Mouse (Mus musculus): Measurements from ENCODE around the gene Tnfrsf19.

The Tnfrsf19 gene

GRCm38 (mm10) chr14:61003676-61004075 is 42.6 kb downstream of the Tnfrsf19 start:
- no peaks in the 10 kb centered on the region; the same call in 1 of the 2 replicates for H3K27me3 ChIP-seq (ENCODE audit: control insufficient read depth, insufficient read depth, low read length, poor library complexity, severe bottlenecking)
- no peaks in the 10 kb centered on the region for H3K36me3 ChIP-seq (ENCODE audit: control insufficient read depth, insufficient read depth, low read length, poor library complexity, severe bottlenecking)
- DNase-seq (ENCODE audit: low read depth, low spot score), result no peak

GRCm38 (mm10) chr14:61000072-61000471 is 46.2 kb downstream of the Tnfrsf19 start:
- H3K27me3 ChIP-seq (ENCODE audit: control insufficient read depth, insufficient read depth, low read length, poor library complexity, severe bottlenecking), result no peaks in the 10 kb centered on the region; the same call in 1 of the 2 replicates
- no peaks in the 10 kb centered on the region for H3K36me3 ChIP-seq (ENCODE audit: control insufficient read depth, insufficient read depth, low read length, poor library complexity, severe bottlenecking)
- DNase-seq (ENCODE audit: low read depth, low spot score), result no peak

GRCm38 (mm10) chr14:60996556-60996955 is 49.7 kb downstream of the Tnfrsf19 start:
- Histone ChIP-seq H3K27me3 (ENCODE audit: control insufficient read depth, insufficient read depth, low read length, poor library complexity, severe bottlenecking) (no peaks in the 10 kb centered on the region), H3K36me3 (ENCODE audit: control insufficient read depth, insufficient read depth, low read length, poor library complexity, severe bottlenecking) (no peaks in the 10 kb centered on the region)
- no peak for DNase-seq (ENCODE audit: low read depth, low spot score)

- Histone ChIP-seq H3K27me3 (ENCODE audit: control insufficient read depth, insufficient read depth, low read length, poor library complexity, severe bottlenecking) (no peaks in the 10 kb centered on the region), H3K36me3 (ENCODE audit: control insufficient read depth, insufficient read depth, low read length, poor library complexity, severe bottlenecking) (no peaks in the 10 kb centered on the region)
- DNase-seq (ENCODE audit: low read depth, low spot score), result no peak
Measured at GRCm38 (mm10) chr14:60993506-60993905, 52.8 kb downstream of the Tnfrsf19 start.

- Histone ChIP-seq H3K36me3 (ENCODE audit: control insufficient read depth, insufficient read depth, low read length, poor library complexity, severe bottlenecking) (no peaks in the 10 kb centered on the region), H3K27me3 (ENCODE audit: control insufficient read depth, insufficient read depth, low read length, poor library complexity, severe bottlenecking) (no peaks in the 10 kb centered on the region)
- no peak for DNase-seq (ENCODE audit: low read depth, low spot score)
Measured at GRCm38 (mm10) chr14:60993092-60993491, 53.2 kb downstream of the Tnfrsf19 start.

GRCm38 (mm10) chr14:60992144-60992543 is 54.1 kb downstream of the Tnfrsf19 start:
- no peak for DNase-seq (ENCODE audit: low read depth, low spot score)
- Histone ChIP-seq H3K27me3 (ENCODE audit: control insufficient read depth, insufficient read depth, low read length, poor library complexity, severe bottlenecking) (no peaks in the 10 kb centered on the region), H3K36me3 (ENCODE audit: control insufficient read depth, insufficient read depth, low read length, poor library complexity, severe bottlenecking) (no peaks in the 10 kb centered on the region)

- H3K36me3 ChIP-seq (ENCODE audit: control insufficient read depth, insufficient read depth, low read length, poor library complexity, severe bottlenecking), result no peaks in the 10 kb centered on the region
- DNase-seq (ENCODE audit: low read depth, low spot score), result peak; percentile 3
- H3K27me3 ChIP-seq (ENCODE audit: control insufficient read depth, insufficient read depth, low read length, poor library complexity, severe bottlenecking), result no peaks in the 10 kb centered on the region
Measured at GRCm38 (mm10) chr14:60988228-60988627, 58.1 kb downstream of the Tnfrsf19 start.

GRCm38 (mm10) chr14:60986926-60987325 is 59.4 kb downstream of the Tnfrsf19 start:
- Histone ChIP-seq H3K27me3 (ENCODE audit: control insufficient read depth, insufficient read depth, low read length, poor library complexity, severe bottlenecking) (no peaks in the 10 kb centered on the region), H3K36me3 (ENCODE audit: control insufficient read depth, insufficient read depth, low read length, poor library complexity, severe bottlenecking) (no peaks in the 10 kb centered on the region)
- no peak for DNase-seq (ENCODE audit: low read depth, low spot score)

- H3K27me3 ChIP-seq (ENCODE audit: control insufficient read depth, insufficient read depth, low read length, poor library complexity, severe bottlenecking), result no peaks in the 10 kb centered on the region
- no peaks in the 10 kb centered on the region for H3K36me3 ChIP-seq (ENCODE audit: control insufficient read depth, insufficient read depth, low read length, poor library complexity, severe bottlenecking)
- DNase-seq (ENCODE audit: low read depth, low spot score), result no peak
Measured at GRCm38 (mm10) chr14:60985077-60985476, 61.2 kb downstream of the Tnfrsf19 start.

- H3K27me3 ChIP-seq (ENCODE audit: control insufficient read depth, insufficient read depth, low read length, poor library complexity, severe bottlenecking), result no peaks in the 10 kb centered on the region
- H3K36me3 ChIP-seq (ENCODE audit: control insufficient read depth, insufficient read depth, low read length, poor library complexity, severe bottlenecking), result no peaks in the 10 kb centered on the region
- no peak for DNase-seq (ENCODE audit: low read depth, low spot score)
Measured at GRCm38 (mm10) chr14:60984266-60984665, 62.0 kb downstream of the Tnfrsf19 start.

- DNase-seq (ENCODE audit: low read depth, low spot score), result no peak
- no peaks in the 10 kb centered on the region for H3K36me3 ChIP-seq (ENCODE audit: control insufficient read depth, insufficient read depth, low read length, poor library complexity, severe bottlenecking)
- no peaks in the 10 kb centered on the region for H3K27me3 ChIP-seq (ENCODE audit: control insufficient read depth, insufficient read depth, low read length, poor library complexity, severe bottlenecking)
Measured at GRCm38 (mm10) chr14:60982126-60982525, 64.2 kb downstream of the Tnfrsf19 start.

- DNase-seq (ENCODE audit: low read depth, low spot score), result no peak
- no peaks in the 10 kb centered on the region for H3K36me3 ChIP-seq (ENCODE audit: control insufficient read depth, insufficient read depth, low read length, poor library complexity, severe bottlenecking)
- no peaks in the 10 kb centered on the region for H3K27me3 ChIP-seq (ENCODE audit: control insufficient read depth, insufficient read depth, low read length, poor library complexity, severe bottlenecking)
Measured at GRCm38 (mm10) chr14:60980244-60980887, 65.9 kb downstream of the Tnfrsf19 start.

GRCm38 (mm10) chr14:60978129-60978528 is 68.2 kb downstream of the Tnfrsf19 start:
- no peaks in the 10 kb centered on the region for H3K27me3 ChIP-seq (ENCODE audit: control insufficient read depth, insufficient read depth, low read length, poor library complexity, severe bottlenecking)
- no peak for DNase-seq (ENCODE audit: low read depth, low spot score)
- no peaks in the 10 kb centered on the region for H3K36me3 ChIP-seq (ENCODE audit: control insufficient read depth, insufficient read depth, low read length, poor library complexity, severe bottlenecking)

- H3K36me3 ChIP-seq (ENCODE audit: control insufficient read depth, insufficient read depth, low read length, poor library complexity, severe bottlenecking), result no peaks in the 10 kb centered on the region
Measured at GRCm38 (mm10) chr14:60976231-60976630, 70.1 kb downstream of the Tnfrsf19 start.

GRCm38 (mm10) chr14:60975736-60976135 is 70.6 kb downstream of the Tnfrsf19 start:
- Histone ChIP-seq H3K27me3 (ENCODE audit: control insufficient read depth, insufficient read depth, low read length, poor library complexity, severe bottlenecking) (no peaks in the 10 kb centered on the region), H3K36me3 (ENCODE audit: control insufficient read depth, insufficient read depth, low read length, poor library complexity, severe bottlenecking) (no peaks in the 10 kb centered on the region)
- DNase-seq (ENCODE audit: low read depth, low spot score), result no peak

More at GRCm38 (mm10) chr14:60976231-60976630, 70.1 kb downstream of the Tnfrsf19 start:
- DNase-seq (ENCODE audit: low read depth, low spot score), result no peak
- no peaks in the 10 kb centered on the region for H3K27me3 ChIP-seq (ENCODE audit: control insufficient read depth, insufficient read depth, low read length, poor library complexity, severe bottlenecking)

- H3K27me3 ChIP-seq (ENCODE audit: control insufficient read depth, insufficient read depth, low read length, poor library complexity, severe bottlenecking), result no peaks in the 10 kb centered on the region
- no peak for DNase-seq (ENCODE audit: low read depth, low spot score)
- H3K36me3 ChIP-seq (ENCODE audit: control insufficient read depth, insufficient read depth, low read length, poor library complexity, severe bottlenecking), result no peaks in the 10 kb centered on the region
Measured at GRCm38 (mm10) chr14:60970961-60971360, 75.3 kb downstream of the Tnfrsf19 start.

Data from splenic B cell, adult 2 months (primary cell).